ENCODE assay signal across 8 mouse cellular contexts in genomic region chr2:19414222-19414965, GRCm38 (mm10). TPM values are rescaled to one million over a fixed set of nuclear protein-coding genes. Genes with fewer than 3 reads are reported as not detected.
DNase-seq lines count a peak whose midpoint lies in the region; ATAC-seq lines count a peak whose summit lies in the region.

No protein-coding gene starts in this region.

- H3K9ac ChIP-seq in intestine, embryonic 16.5 days (ENCODE audit: low read depth, low read length), result no peak overlapping the region

- peak; percentile 15 to 61 for DNase-seq in urinary bladder, adult 18-20 months (ENCODE audit: low spot score in 2 of 2)
- DNase-seq in urinary bladder, postnatal 10 days (ENCODE audit: low spot score), result no peak
- peak; percentile 79 for DNase-seq in embryo, embryonic 10.5 days (ENCODE audit: low spot score)
- DNase-seq in gastrocnemius, postnatal 10 days, result peak; percentile 68
- DNase-seq in left cerebral cortex, postnatal 4 days, result peak; percentile 77
- DNase-seq in midbrain, embryonic 10.5 days (ENCODE audit: low spot score), result peak; percentile 64
- DNase-seq in spleen, adult 12 weeks (ENCODE audit: low spot score), result peak; percentile 41

- H3K27me3 ChIP-seq in intestine, embryonic 16.5 days (replicated peaks; ENCODE audit: control insufficient read depth, insufficient read depth, low read length), result no peaks in the 10 kb centered on the region
- H3K27me3 ChIP-seq in midbrain, embryonic 10.5 days (ENCODE audit: low read depth, poor library complexity, severe bottlenecking), result peaks cover 29% of the 10 kb centered on the region

- no peaks in the 10 kb centered on the region for H3K4me1 ChIP-seq in intestine, embryonic 16.5 days (ENCODE audit: control insufficient read depth, insufficient read depth, low read length)
- peaks cover 4% of the 10 kb centered on the region; the same call in 1 of the 2 replicates for H3K4me1 ChIP-seq in midbrain, embryonic 10.5 days

- peak overlapping the region; percentile 25 for H3K4me3 ChIP-seq in intestine, embryonic 16.5 days (ENCODE audit: low read length)
- peak overlapping the region; percentile 42 for H3K4me3 ChIP-seq in midbrain, embryonic 10.5 days

- peak overlapping the region; percentile 47 for H3K4me2 ChIP-seq in intestine, embryonic 16.5 days (ENCODE audit: low read depth, low read length)

- no peaks in the 10 kb centered on the region for H3K9me3 ChIP-seq in intestine, embryonic 16.5 days (ENCODE audit: control insufficient read depth, low read length)
- H3K9me3 ChIP-seq in midbrain, embryonic 10.5 days (replicated peaks), result no peaks in the 10 kb centered on the region

- ATAC-seq in intestine, embryonic 16.5 days, result peak; percentile 53; the same call in 1 of the 2 replicates

- no peaks in the 10 kb centered on the region for H3K36me3 ChIP-seq in intestine, embryonic 16.5 days (ENCODE audit: control insufficient read depth, insufficient read depth, low read length)
- H3K36me3 ChIP-seq in midbrain, embryonic 10.5 days, result no peaks in the 10 kb centered on the region

- intact Hi-C loops in left cerebral cortex, postnatal 4 days (cut with DNase I), result loop anchor here (2.0 kb wide), 1 partner anchor 104 kb away; no protein-coding TSS in a partner anchor

- no peak overlapping the region for H3K27ac ChIP-seq in intestine, embryonic 16.5 days (ENCODE audit: low read length)
- 0 out of 2 replicates have a peak overlapping the region, but pooled peaks have one; percentile 18 for H3K27ac ChIP-seq in midbrain, embryonic 10.5 days (replicated peaks)

- 20% methylated on average over 19 of the region's 19 CpGs for WGBS in intestine, embryonic 16.5 days
- WGBS in midbrain, embryonic 10.5 days, result 21% methylated on average over 19 of the region's 19 CpGs

RNA-seq across cellular contexts. Expression of gene Ptf1a, which starts 31.1 kb away (rescaled TPM):
- not detected for total RNA-seq in gastrocnemius, postnatal 10 days (2021)
- polyA plus RNA-seq in intestine, embryonic 16.5 days (2015; fragmentation: Nextera tagmentation; extraction: Ambion mirVana), result 9.1 and 11.2 TPM in 2 replicates
- not detected for total RNA-seq in left cerebral cortex, postnatal 4 days (2021)
- 0.20 and 0.69 TPM in 2 replicates for polyA plus RNA-seq in midbrain, embryonic 10.5 days (2016; fragmentation: Nextera tagmentation; extraction: Ambion mirVana)

RNA-seq across cellular contexts. Expression of gene Msrb2, which starts 43.2 kb away (rescaled TPM):
- 1 to 10 TPM; 6.1 to 7.5 TPM for total RNA-seq in gastrocnemius, postnatal 10 days (2021)
- 21.4 and 22.1 TPM in 2 replicates for polyA plus RNA-seq in intestine, embryonic 16.5 days (2015; fragmentation: Nextera tagmentation; extraction: Ambion mirVana)
- total RNA-seq in left cerebral cortex, postnatal 4 days (2021), result 1 to 10 TPM; 5.9 to 7.3 TPM
- polyA plus RNA-seq in midbrain, embryonic 10.5 days (2016; fragmentation: Nextera tagmentation; extraction: Ambion mirVana), result 14.5 and 16.8 TPM in 2 replicates
